Mouse (Mus musculus) spleen, adult 2 months (tissue): ENCODE results near the gene Gm45337. TPM values are rescaled to one million over a fixed set of nuclear protein-coding genes. Genes with fewer than 3 reads are reported as not detected.
A peak's percentile ranks its signal among the peaks of the same experiment; 100 is the strongest.

ENCODE experiments used
- DNase-seq, 2 experiments: peaks; one replicate each; pipeline versions ENCODE4 v3.0.0 to v3.0.0-alpha.2; 2012 to 2021; ENCODE audit warnings: low spot score in 2 of 2, low read depth in 1 of 2
- H3K27ac ChIP-seq: fragments of 200-500 bp; 2 replicates; pipeline ENCODE4 v1.5.1; 2012; ENCODE audit warnings: low read length, inconsistent platforms; ENCODE audit not compliant: insufficient read depth
- H3K27me3 ChIP-seq: fragments of 200-500 bp; 2 replicates; pipeline ENCODE4 v1.6.1; 2012; ENCODE audit warnings: mild to moderate bottlenecking, moderate library complexity, low read length, inconsistent platforms; ENCODE audit not compliant: control insufficient read depth, insufficient read depth
- H3K36me3 ChIP-seq: fragments of 200-500 bp; 2 replicates; pipeline ENCODE4 v1.6.1; 2012; ENCODE audit warnings: mild to moderate bottlenecking, low read length, inconsistent platforms; ENCODE audit not compliant: control insufficient read depth, insufficient read depth
- H3K4me1 ChIP-seq: fragments of 200-500 bp; 2 replicates; pipeline ENCODE4 v1.6.1; 2011; ENCODE audit warnings: inconsistent platforms; ENCODE audit not compliant: control insufficient read depth, insufficient read depth, insufficient read length
- H3K4me3 ChIP-seq: fragments of 200-500 bp; 2 replicates; pipeline ENCODE4 v1.5.1; 2011; ENCODE audit warnings: mild to moderate bottlenecking, inconsistent platforms; ENCODE audit not compliant: insufficient read depth, insufficient read length; ENCODE audit errors: extremely low read depth
- CTCF ChIP-seq: fragments of 200-500 bp; IDR thresholded peaks from 2 replicates; pipeline ENCODE4 v1.5.1; 2011; ENCODE audit warnings: mild to moderate bottlenecking, inconsistent platforms; ENCODE audit not compliant: insufficient read depth, insufficient read length, insufficient replicate concordance; ENCODE audit errors: extremely low read depth
- POLR2A ChIP-seq: fragments of 200-500 bp; IDR thresholded peaks from 2 replicates; pipeline ENCODE4 v1.6.1; 2011; ENCODE audit warnings: low read depth, low read length, inconsistent platforms
- WGBS: fragments of 180-500 bp; shearing (Covaris S2); methylation state at CpG from one replicate; pipeline ENCODE4 v1.1.7; 2018; 5-methylcytosine and 5-hydroxymethylcytosine counted together
- polyA plus RNA-seq: library from polyadenylated mRNA; depleted of rRNA; stranded (reverse); fragments of >200 nt; gene quantifications from 2 replicates; pipeline ENCODE4 v1.2.3, GENCODE M21; 2012; rRNA removed

The Gm45337 gene
- polyA plus RNA-seq, 1 experiment: not detected

- Histone ChIP-seq H3K27me3 (peaks cover 11% of the 10 kb centered on the region), H3K4me1 (no peaks in the 10 kb centered on the region; the same call in 1 of the 2 replicates), H3K4me3 (no peak overlapping the region), H3K36me3 (no peaks in the 10 kb centered on the region), H3K27ac (no peak overlapping the region)
- WGBS: 8% methylated on average over 9 of the region's 9 CpGs
- DNase-seq: peak; percentile 38 to 59
- no peak for TF ChIP-seq POLR2A
- TF ChIP-seq CTCF: peak; percentile 92; the same call in 1 of the 2 replicates
Observed at GRCm38 (mm10) chr7:142097776-142098175, 46.6 kb downstream of the Gm45337 start.

GRCm38 (mm10) chr7:142096701-142097100, 47.7 kb downstream of the Gm45337 start:
- H3K4me1 ChIP-seq: no peaks in the 10 kb centered on the region; the same call in 1 of the 2 replicates
- H3K27ac ChIP-seq: no peak overlapping the region
- TF ChIP-seq CTCF: no peak
- no peak for TF ChIP-seq POLR2A
- 56% methylated on average over 4 of the region's 4 CpGs for WGBS
- no peak for DNase-seq
- H3K4me3 ChIP-seq: no peak overlapping the region
- H3K27me3 ChIP-seq: peaks cover 11% of the 10 kb centered on the region
- no peaks in the 10 kb centered on the region for H3K36me3 ChIP-seq

GRCm38 (mm10) chr7:142095183-142095931, 49.0 kb downstream of the Gm45337 start, which contains the start of gene Dusp8:
Gene Dusp8, minus strand, starts transcription at chr7:142095843.
- H3K27me3 ChIP-seq: peaks cover 11% of the 10 kb centered on the region
- DNase-seq: peak; percentile 55 to 61
- H3K27ac ChIP-seq: peak within 1 kb of the TSS; percentile 9; the same call in 1 of the 2 replicates
- no peaks in the 10 kb centered on the region; the same call in 1 of the 2 replicates for H3K4me1 ChIP-seq
- TF ChIP-seq POLR2A (no peak), CTCF (0 out of 2 replicates have a peak, but pooled peaks have one; percentile 13)
- 1% methylated on average over 59 of the region's 63 CpGs for WGBS
- H3K36me3 ChIP-seq: no peaks in the 10 kb centered on the region
- H3K4me3 ChIP-seq: peak within 1 kb of the TSS; percentile 58

- no peaks in the 10 kb centered on the region; the same call in 1 of the 2 replicates for H3K4me1 ChIP-seq
- peak overlapping the region; percentile 9; the same call in 1 of the 2 replicates for H3K27ac ChIP-seq
- TF ChIP-seq CTCF (no peak), POLR2A (no peak)
- DNase-seq: no peak
- no peaks in the 10 kb centered on the region for H3K36me3 ChIP-seq
- peak overlapping the region; percentile 58 for H3K4me3 ChIP-seq
- 3% methylated on average over 84 of the region's 89 CpGs for WGBS
- peaks cover 11% of the 10 kb centered on the region for H3K27me3 ChIP-seq
Observed at GRCm38 (mm10) chr7:142094301-142095143, 49.9 kb downstream of the Gm45337 start.

- H3K36me3 ChIP-seq: no peaks in the 10 kb centered on the region
- TF ChIP-seq CTCF (no peak), POLR2A (no peak)
- WGBS: 40% methylated on average over 6 of the region's 6 CpGs
- 0 out of 2 replicates have a peak overlapping the region, but pooled peaks have one; percentile 21 for H3K4me3 ChIP-seq
- peaks cover 13% of the 10 kb centered on the region for H3K27me3 ChIP-seq
- no peak overlapping the region for H3K27ac ChIP-seq
- H3K4me1 ChIP-seq: no peaks in the 10 kb centered on the region; the same call in 1 of the 2 replicates
- no peak for DNase-seq
Observed at GRCm38 (mm10) chr7:142093696-142094240, 50.6 kb downstream of the Gm45337 start.

Other genes with a start within 250 kb of the Gm45337 start
- gene Tollip, start 226.1 kb downstream of the Gm45337 start, polyA plus RNA-seq: 40.8 and 49.4 TPM in 2 replicates
- 0.67 and 1.6 TPM in 2 replicates for gene Brsk2, start 194.9 kb downstream of the Gm45337 start, polyA plus RNA-seq
- 26.7 and 28.2 TPM in 2 replicates for gene Mob2, start 83.5 kb downstream of the Gm45337 start, polyA plus RNA-seq
- gene Dusp8, start 48.8 kb downstream of the Gm45337 start, polyA plus RNA-seq: 3.5 TPM in 2 replicates
- not detected in 2 replicates for gene Gm45618, start 23.9 kb downstream of the Gm45337 start, polyA plus RNA-seq
- not detected in 2 replicates for gene Gm39115, start 8.6 kb downstream of the Gm45337 start, polyA plus RNA-seq
- gene Gm29735, start 12.5 kb upstream of the Gm45337 start, polyA plus RNA-seq: not detected in 2 replicates
- not detected in 2 replicates for gene Gm4553, start 21.1 kb upstream of the Gm45337 start, polyA plus RNA-seq
- not detected in 2 replicates for gene Krtap5-2, start 31.4 kb upstream of the Gm45337 start, polyA plus RNA-seq
- not detected in 2 replicates for gene Gm10153, start 45.8 kb upstream of the Gm45337 start, polyA plus RNA-seq
- gene Krtap5-3, start 56.8 kb upstream of the Gm45337 start, polyA plus RNA-seq: not detected in 2 replicates
- gene Gm7579, start 67.3 kb upstream of the Gm45337 start, polyA plus RNA-seq: not detected in 2 replicates
- gene Krtap5-5, start 85.4 kb upstream of the Gm45337 start, polyA plus RNA-seq: not detected in 2 replicates
- not detected in 2 replicates for gene Gm40460, start 96.5 kb upstream of the Gm45337 start, polyA plus RNA-seq
- gene Gm2431, start 113.7 kb upstream of the Gm45337 start, polyA plus RNA-seq: not detected in 2 replicates
- not detected in 2 replicates for gene Gm4559, start 129.8 kb upstream of the Gm45337 start, polyA plus RNA-seq
- not detected in 2 replicates for gene Krtap5-1, start 152.5 kb upstream of the Gm45337 start, polyA plus RNA-seq
- gene Krtap5-4, start 158.9 kb upstream of the Gm45337 start, polyA plus RNA-seq: not detected in 2 replicates
- 14.7 and 20.2 TPM in 2 replicates for gene Ifitm10, start 229.1 kb upstream of the Gm45337 start, polyA plus RNA-seq
- 0.21 TPM in 1 of 2 replicates, not detected in the other for gene Gm49369, start 238.1 kb upstream of the Gm45337 start, polyA plus RNA-seq
- gene Ctsd, start 243.4 kb upstream of the Gm45337 start, polyA plus RNA-seq: 359 and 461 TPM in 2 replicates